Mouse (Mus musculus) C2C12 (cell line): ENCODE results near the gene Oas1g.
"Not testable (repeated sequence)": the region's sequence is repeated elsewhere in the genome, so short reads cannot be mapped to it uniquely, and the experiment has no call there.

Source experiments
- CEBPB ChIP-seq: IDR thresholded peaks from one replicate; pipeline ENCODE4 v1.6.1; 2011; ENCODE audit warnings: low read depth, mild to moderate bottlenecking, control low read depth, moderate library complexity
- CTCF ChIP-seq: IDR thresholded peaks from one replicate; pipeline ENCODE4 v1.5.1; 2011; ENCODE audit not compliant: control insufficient read depth, insufficient read depth, insufficient read length
- FOSL1 ChIP-seq: IDR thresholded peaks from one replicate; pipeline ENCODE4 v1.8.0; 2011; ENCODE audit warnings: mild to moderate bottlenecking, low read length; ENCODE audit not compliant: poor library complexity, insufficient read depth, severe bottlenecking
- MAX ChIP-seq: IDR thresholded peaks from one replicate; pipeline ENCODE4 v1.6.1; 2011; ENCODE audit warnings: mild to moderate bottlenecking, control low read depth
- USF1 ChIP-seq: IDR thresholded peaks from one replicate; pipeline ENCODE4 v1.6.1; 2011; ENCODE audit warnings: low read depth, mild to moderate bottlenecking, control low read depth, moderate library complexity

DNA sequence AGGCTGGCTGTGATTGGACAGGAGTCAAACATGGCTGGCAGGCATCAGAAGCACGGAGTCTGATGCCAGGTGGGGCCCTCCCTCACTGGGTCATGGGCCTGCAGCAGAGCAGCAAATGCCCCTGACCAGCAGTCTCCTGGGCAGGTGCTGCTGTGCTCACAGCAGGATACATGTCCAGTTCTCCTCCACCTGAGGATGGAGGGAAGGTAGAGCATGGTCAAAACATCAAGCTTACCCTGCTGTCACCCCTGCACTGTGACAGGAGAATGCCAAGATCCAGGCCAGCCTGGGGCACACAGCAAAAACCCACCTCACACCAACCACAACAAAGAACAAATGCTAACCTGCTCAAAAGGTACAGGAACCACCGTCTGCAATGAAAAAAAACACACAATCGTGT, 10.6 kb downstream of the Oas1g start:
- TF ChIP-seq CTCF, MAX, FOSL1, USF1, CEBPB: not testable (repeated sequence)
